Mouse (Mus musculus): ENCODE results near the gene Slx.
"Not testable (repeated sequence)": the region's sequence is repeated elsewhere in the genome, so short reads cannot be mapped to it uniquely, and the experiment has no call there.

- TF ChIP-seq ZNF384 (IDR thresholded peaks at IDR 0.05; ENCODE audit: low read depth, low read length); ZC3H11A (IDR thresholded peaks at IDR 0.05; ENCODE audit: borderline replicate concordance, low read depth, low read length); HCFC1 (IDR thresholded peaks at IDR 0.05; ENCODE audit: borderline replicate concordance, insufficient read depth, low read length); MAFK (IDR thresholded peaks at IDR 0.05; ENCODE audit: insufficient read depth, low read depth, low read length); CHD2 (IDR thresholded peaks at IDR 0.05; ENCODE audit: low read depth, low read length): not testable (repeated sequence)
Observed at GRCm38 (mm10) chrX:26545465-26545864, at the start of gene Slx.
